Mouse (Mus musculus): ENCODE results near the gene Gpbar1. TPM values are rescaled to one million over a fixed set of nuclear protein-coding genes. Genes with fewer than 3 reads are reported as not detected.

Gpbar1 gene
- total and polyA plus RNA-seq, 3 experiments, result 0.11 TPM; not detected in 2

DNA sequence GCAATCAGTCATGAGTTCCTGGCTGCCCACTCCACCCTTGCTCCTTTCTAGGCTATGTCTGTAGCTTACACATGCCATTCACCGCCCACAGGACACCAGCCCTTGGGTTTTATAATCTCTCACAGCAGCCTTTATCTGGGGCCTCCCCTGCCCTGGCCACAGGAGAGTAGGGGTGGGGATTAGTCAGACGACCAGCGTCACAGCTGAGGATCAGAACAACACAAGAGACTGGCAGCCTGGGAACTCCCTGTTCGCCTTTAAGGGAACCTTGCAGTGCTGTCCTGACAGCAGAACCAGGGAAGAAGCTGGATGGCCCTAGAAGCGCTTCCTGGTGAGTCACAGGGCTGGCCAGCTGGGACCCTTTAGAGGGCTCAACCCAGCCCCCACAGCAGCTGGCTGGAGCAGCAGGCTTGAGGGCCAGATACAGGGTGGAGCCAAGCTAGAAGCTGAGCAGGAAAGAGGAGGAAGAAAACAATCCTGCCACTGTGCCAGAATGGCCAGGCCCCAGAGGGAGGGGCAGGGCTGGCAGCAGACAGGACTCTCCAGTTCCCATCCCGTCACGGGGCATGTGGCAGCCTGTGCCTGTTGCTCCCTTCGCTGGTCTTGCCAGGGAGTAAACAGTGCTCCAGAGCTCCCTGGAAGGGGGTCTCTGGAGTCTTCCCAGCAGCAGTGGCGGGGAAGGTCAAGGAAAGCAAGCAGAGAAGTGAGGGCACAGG lies 17.3 kb downstream of the Gpbar1 start:
- Histone ChIP-seq H3K9me3 (replicated peaks) (no peaks in the 10 kb centered on the region), H3K27me3 (ENCODE audit: insufficient read depth, low read length) (no peaks in the 10 kb centered on the region), H3K36me3 (replicated peaks) (peaks cover 87% of the 10 kb centered on the region), H3K4me3 (ENCODE audit: low read depth, low read length) (peak overlapping the region; percentile 67; the same call in 1 of the 2 replicates), H3K4me1 (ENCODE audit: insufficient read depth, low read depth, low read length) (peaks cover 54% of the 10 kb centered on the region)
- ATAC-seq (ENCODE audit: extremely low read depth, insufficient number of reproducible peaks, low FRiP score, poor library complexity, severe bottlenecking), result peak; percentile 89
- DNase-seq (ENCODE audit: low spot score), result peak; percentile 88
- TF ChIP-seq GATA1 (IDR thresholded peaks at IDR 0.05; ENCODE audit: borderline replicate concordance, low read length), result no peak
- peak; percentile 59 for TF ChIP-seq TAL1 (conservative IDR thresholded peaks at IDR 0.05; ENCODE audit: low read depth, low read length)

DNA sequence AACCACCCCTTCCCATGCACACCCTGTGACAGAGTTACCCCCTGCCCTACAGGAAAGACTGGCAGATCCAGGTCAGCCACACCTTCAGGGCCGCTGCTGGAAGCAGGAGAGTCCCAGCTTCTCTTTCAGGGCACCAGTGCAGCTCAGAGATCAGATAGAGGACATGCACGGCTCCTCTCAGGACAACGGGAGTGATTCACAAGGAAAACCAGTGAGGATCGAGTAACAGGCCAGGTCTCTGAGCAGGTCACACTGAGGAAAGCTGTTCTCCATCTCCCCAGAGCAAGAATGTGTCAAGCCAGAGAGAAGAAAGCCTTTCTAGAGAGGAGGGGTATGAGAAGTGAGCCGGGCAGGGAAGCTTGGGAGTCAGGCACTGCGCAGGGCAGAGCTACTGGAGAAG lies 18.1 kb downstream of the Gpbar1 start:
- no peak for TF ChIP-seq POLR2AphosphoS5 (IDR thresholded peaks at IDR 0.05; ENCODE audit: insufficient replicate concordance, low read depth, low read length)
- no peaks in the 10 kb centered on the region for H3K27me3 ChIP-seq (ENCODE audit: insufficient read depth, low read length)
- no peaks in the 10 kb centered on the region for H3K9me3 ChIP-seq (replicated peaks)
- H3K36me3 ChIP-seq (replicated peaks), result peaks cover 87% of the 10 kb centered on the region
- H3K4me3 ChIP-seq (ENCODE audit: low read depth, low read length), result peak overlapping the region; percentile 67; the same call in 1 of the 2 replicates
- DNase-seq (ENCODE audit: low spot score) (no peak), ATAC-seq (ENCODE audit: extremely low read depth, insufficient number of reproducible peaks, low FRiP score, poor library complexity, severe bottlenecking) (no peak)
- H3K4me1 ChIP-seq (ENCODE audit: insufficient read depth, low read depth, low read length), result peaks cover 56% of the 10 kb centered on the region

GRCm38 (mm10) chr1:74297269-74297668 lies 18.9 kb downstream of the Gpbar1 start:
- ATAC-seq (ENCODE audit: extremely low read depth, insufficient number of reproducible peaks, low FRiP score, poor library complexity, severe bottlenecking) (no peak; the same call in 1 of the 2 replicates), DNase-seq (ENCODE audit: low spot score) (no peak)
- H3K9me3 ChIP-seq (replicated peaks), result no peaks in the 10 kb centered on the region
- H3K4me1 ChIP-seq (ENCODE audit: insufficient read depth, low read depth, low read length), result peaks cover 57% of the 10 kb centered on the region
- H3K27me3 ChIP-seq (ENCODE audit: insufficient read depth, low read length), result no peaks in the 10 kb centered on the region
- TF ChIP-seq GATA1 (IDR thresholded peaks at IDR 0.05; ENCODE audit: borderline replicate concordance, low read length), result no peak
- no peak for TF ChIP-seq GATA2 (IDR thresholded peaks at IDR 0.05; ENCODE audit: borderline replicate concordance, low read depth, low read length)
- no peak for TF ChIP-seq POLR2AphosphoS5 (IDR thresholded peaks at IDR 0.05; ENCODE audit: insufficient replicate concordance, low read depth, low read length)
- no peak for TF ChIP-seq CTCF (IDR thresholded peaks at IDR 0.05; ENCODE audit: low read depth, low read length)
- TF ChIP-seq TAL1 (conservative IDR thresholded peaks at IDR 0.05; ENCODE audit: low read depth, low read length), result no peak
- H3K36me3 ChIP-seq (replicated peaks), result peaks cover 87% of the 10 kb centered on the region
- H3K4me3 ChIP-seq (ENCODE audit: low read depth, low read length), result peak overlapping the region; percentile 7; the same call in 1 of the 2 replicates

DNA sequence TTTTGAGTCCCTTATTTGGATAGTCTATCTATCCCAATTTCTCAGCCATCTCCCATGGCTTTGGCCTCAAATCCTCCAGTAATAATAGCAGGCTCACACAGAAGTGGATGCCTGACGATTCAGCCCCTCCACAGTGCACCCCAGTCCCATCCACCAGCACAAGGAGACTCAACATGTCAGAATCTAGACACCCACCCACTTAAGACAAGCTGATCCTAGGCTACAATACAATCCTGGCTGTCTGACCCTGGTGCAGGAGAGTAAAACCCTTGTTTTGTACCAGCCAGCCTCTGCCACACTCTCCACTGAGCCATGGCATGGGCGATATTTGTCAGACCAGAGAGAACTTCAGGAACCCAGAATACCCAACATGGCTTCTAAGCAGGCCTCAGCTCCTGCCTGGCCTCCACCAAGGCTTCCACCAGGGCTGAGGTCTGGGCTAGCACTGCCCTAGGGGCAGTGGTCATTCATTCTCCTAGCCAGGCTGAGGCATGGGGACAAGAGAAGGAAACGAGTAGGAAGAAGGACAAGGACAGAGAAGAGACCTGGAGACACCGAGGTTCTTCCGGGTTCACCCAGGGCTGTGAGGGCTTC lies 19.9 kb downstream of the Gpbar1 start:
- Histone ChIP-seq H3K9me3 (replicated peaks) (no peaks in the 10 kb centered on the region), H3K36me3 (replicated peaks) (peaks cover 84% of the 10 kb centered on the region), H3K4me3 (ENCODE audit: low read depth, low read length) (no peak overlapping the region), H3K27me3 (ENCODE audit: insufficient read depth, low read length) (no peaks in the 10 kb centered on the region), H3K4me1 (ENCODE audit: insufficient read depth, low read depth, low read length) (peaks cover 67% of the 10 kb centered on the region)
- ATAC-seq (ENCODE audit: extremely low read depth, insufficient number of reproducible peaks, low FRiP score, poor library complexity, severe bottlenecking) (no peak), DNase-seq (ENCODE audit: low spot score) (no peak)
- TF ChIP-seq GATA2 (IDR thresholded peaks at IDR 0.05; ENCODE audit: borderline replicate concordance, low read depth, low read length) (no peak), CTCF (IDR thresholded peaks at IDR 0.05; ENCODE audit: low read depth, low read length) (no peak), GATA1 (IDR thresholded peaks at IDR 0.05; ENCODE audit: borderline replicate concordance, low read length) (no peak), POLR2AphosphoS5 (IDR thresholded peaks at IDR 0.05; ENCODE audit: insufficient replicate concordance, low read depth, low read length) (no peak), TAL1 (conservative IDR thresholded peaks at IDR 0.05; ENCODE audit: low read depth, low read length) (no peak)

GRCm38 (mm10) chr1:74298996-74299395 lies 20.6 kb downstream of the Gpbar1 start:
- TF ChIP-seq GATA1 (IDR thresholded peaks at IDR 0.05; ENCODE audit: borderline replicate concordance, low read length) (no peak), GATA2 (IDR thresholded peaks at IDR 0.05; ENCODE audit: borderline replicate concordance, low read depth, low read length) (no peak), TAL1 (conservative IDR thresholded peaks at IDR 0.05; ENCODE audit: low read depth, low read length) (no peak), POLR2AphosphoS5 (IDR thresholded peaks at IDR 0.05; ENCODE audit: insufficient replicate concordance, low read depth, low read length) (no peak), CTCF (IDR thresholded peaks at IDR 0.05; ENCODE audit: low read depth, low read length) (no peak)
- ATAC-seq (ENCODE audit: extremely low read depth, insufficient number of reproducible peaks, low FRiP score, poor library complexity, severe bottlenecking) (no peak), DNase-seq (ENCODE audit: low spot score) (no peak)
- H3K4me3 ChIP-seq (ENCODE audit: low read depth, low read length), result no peak overlapping the region
- H3K4me1 ChIP-seq (ENCODE audit: insufficient read depth, low read depth, low read length), result peaks cover 74% of the 10 kb centered on the region
- H3K9me3 ChIP-seq (replicated peaks), result no peaks in the 10 kb centered on the region
- H3K36me3 ChIP-seq (replicated peaks), result peaks cover 76% of the 10 kb centered on the region
- H3K27me3 ChIP-seq (ENCODE audit: insufficient read depth, low read length), result peaks cover 3% of the 10 kb centered on the region; the same call in 1 of the 2 replicates

DNA sequence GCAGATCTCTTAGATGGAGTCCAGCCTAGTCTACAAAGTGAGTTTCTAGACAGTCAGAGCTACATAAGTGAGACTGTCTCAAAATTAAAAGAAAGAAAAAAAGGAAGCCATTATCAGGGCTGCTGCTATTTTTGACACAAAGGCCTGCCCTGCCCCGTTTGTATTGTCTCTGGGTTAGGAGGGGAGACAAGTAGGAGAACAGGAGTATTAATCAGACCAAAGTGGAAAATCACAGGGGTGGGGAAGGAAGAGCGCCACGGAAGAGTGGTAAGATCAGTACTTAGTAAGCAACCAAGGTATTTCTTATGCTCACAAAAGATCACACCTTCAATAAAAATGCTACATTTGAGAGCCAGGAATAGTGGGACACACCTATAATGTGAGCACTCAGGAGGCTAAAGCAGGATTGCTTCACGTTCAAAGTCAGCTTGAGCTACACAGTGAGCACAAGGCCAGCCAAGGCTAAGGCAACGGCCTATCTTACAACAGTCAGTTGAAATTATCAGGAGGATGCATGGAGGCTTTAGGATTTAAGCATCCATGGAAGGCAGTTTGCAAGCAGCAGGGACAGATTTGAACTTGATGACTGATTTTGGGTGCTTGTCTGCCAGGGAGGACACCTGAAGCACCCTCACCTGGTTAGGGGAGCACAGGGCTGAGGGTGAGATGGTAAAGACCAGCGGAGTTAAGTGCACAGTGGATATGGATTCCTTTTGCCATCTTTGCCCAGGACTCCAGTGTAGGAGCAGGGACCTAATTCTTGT lies 22.2 kb downstream of the Gpbar1 start:
- Histone ChIP-seq H3K4me3 (ENCODE audit: low read depth, low read length) (no peak overlapping the region), H3K4me1 (ENCODE audit: insufficient read depth, low read depth, low read length) (peaks cover 68% of the 10 kb centered on the region), H3K36me3 (replicated peaks) (peaks cover 65% of the 10 kb centered on the region), H3K27me3 (ENCODE audit: insufficient read depth, low read length) (peaks cover 3% of the 10 kb centered on the region; the same call in 1 of the 2 replicates), H3K9me3 (replicated peaks) (no peaks in the 10 kb centered on the region)
- no peak for DNase-seq (ENCODE audit: low spot score)
- no peak for ATAC-seq (ENCODE audit: extremely low read depth, insufficient number of reproducible peaks, low FRiP score, poor library complexity, severe bottlenecking)
- TF ChIP-seq CTCF (IDR thresholded peaks at IDR 0.05; ENCODE audit: low read depth, low read length), result no peak
- TF ChIP-seq GATA1 (IDR thresholded peaks at IDR 0.05; ENCODE audit: borderline replicate concordance, low read length), result no peak
- TF ChIP-seq TAL1 (conservative IDR thresholded peaks at IDR 0.05; ENCODE audit: low read depth, low read length), result no peak
- no peak for TF ChIP-seq POLR2AphosphoS5 (IDR thresholded peaks at IDR 0.05; ENCODE audit: insufficient replicate concordance, low read depth, low read length)
- TF ChIP-seq GATA2 (IDR thresholded peaks at IDR 0.05; ENCODE audit: borderline replicate concordance, low read depth, low read length), result no peak
